Mouse (Mus musculus): ENCODE data around the gene Ube2g1. TPM values are rescaled to one million over a fixed set of nuclear protein-coding genes. Genes with fewer than 3 reads are reported as not detected.

Gene Ube2g1
- polyA plus RNA-seq, 1 experiment from 2014 or later = 131 TPM

GRCm38 (mm10) chr11:72615931-72616330 is 8.8 kb downstream of the Ube2g1 start:
- WGBS = 86% methylated on average over 4 of the region's 4 CpGs
- no peak for ATAC-seq (ENCODE audit: low FRiP score)
- no peaks in the 10 kb centered on the region for H3K9me3 ChIP-seq (ENCODE audit: control insufficient read depth, low read length)

GRCm38 (mm10) chr11:72618476-72618875 is 11.4 kb downstream of the Ube2g1 start:
- WGBS = 93% methylated on average over 1 of the region's 1 CpGs
- Histone ChIP-seq H3K36me3 (ENCODE audit: control insufficient read depth, insufficient read depth, low read length) (no peaks in the 10 kb centered on the region), H3K4me1 (replicated peaks; ENCODE audit: control insufficient read depth, insufficient read depth, low read length) (no peaks in the 10 kb centered on the region), H3K27ac (ENCODE audit: low read depth, low read length) (no peak overlapping the region), H3K9me3 (ENCODE audit: control insufficient read depth, low read length) (no peaks in the 10 kb centered on the region), H3K9ac (ENCODE audit: low read depth, low read length) (no peak overlapping the region), H3K4me3 (ENCODE audit: low read depth, low read length) (no peak overlapping the region), H3K4me2 (replicated peaks; ENCODE audit: low read depth, low read length) (no peak overlapping the region), H3K27me3 (ENCODE audit: control insufficient read depth, insufficient read depth, low read length) (no peaks in the 10 kb centered on the region)
- DNase-seq (ENCODE audit: low spot score) (no peak), ATAC-seq (ENCODE audit: low FRiP score) (no peak)

More at GRCm38 (mm10) chr11:72615931-72616330, 8.8 kb downstream of the Ube2g1 start:
- Histone ChIP-seq H3K4me3 (ENCODE audit: low read depth, low read length) (no peak overlapping the region), H3K4me2 (replicated peaks; ENCODE audit: low read depth, low read length) (no peak overlapping the region), H3K4me1 (replicated peaks; ENCODE audit: control insufficient read depth, insufficient read depth, low read length) (no peaks in the 10 kb centered on the region), H3K27me3 (ENCODE audit: control insufficient read depth, insufficient read depth, low read length) (no peaks in the 10 kb centered on the region), H3K27ac (ENCODE audit: low read depth, low read length) (no peak overlapping the region), H3K36me3 (ENCODE audit: control insufficient read depth, insufficient read depth, low read length) (no peaks in the 10 kb centered on the region), H3K9ac (ENCODE audit: low read depth, low read length) (no peak overlapping the region)
- no peak for DNase-seq (ENCODE audit: low spot score)

DNA sequence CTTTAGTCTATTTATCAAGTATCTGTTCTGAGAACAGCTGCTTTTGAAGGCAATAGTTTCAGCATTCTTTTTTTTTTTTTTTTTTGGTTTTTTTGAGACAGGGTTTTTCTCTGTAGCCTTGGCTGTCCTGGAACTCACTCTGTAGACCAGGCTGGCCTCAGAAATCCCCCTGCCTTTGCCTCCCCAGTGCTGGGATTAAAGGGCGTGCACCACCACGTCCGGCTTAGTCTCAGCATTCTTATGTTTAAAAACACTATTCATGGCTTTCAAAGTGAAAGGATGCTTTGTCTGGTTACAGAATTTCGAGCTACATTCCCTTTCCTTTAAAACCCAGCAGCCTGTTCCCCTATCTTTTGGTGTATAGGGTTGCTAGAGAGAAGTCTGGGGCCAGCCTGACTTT is 35.6 kb downstream of the Ube2g1 start:
- no peak for ATAC-seq (ENCODE audit: low FRiP score)
- Histone ChIP-seq H3K4me1 (replicated peaks; ENCODE audit: control insufficient read depth, insufficient read depth, low read length) (no peaks in the 10 kb centered on the region), H3K9ac (ENCODE audit: low read depth, low read length) (no peak overlapping the region), H3K27ac (ENCODE audit: low read depth, low read length) (no peak overlapping the region), H3K4me3 (ENCODE audit: low read depth, low read length) (no peak overlapping the region), H3K4me2 (replicated peaks; ENCODE audit: low read depth, low read length) (no peak overlapping the region), H3K36me3 (ENCODE audit: control insufficient read depth, insufficient read depth, low read length) (no peaks in the 10 kb centered on the region), H3K9me3 (ENCODE audit: control insufficient read depth, low read length) (no peaks in the 10 kb centered on the region), H3K27me3 (ENCODE audit: control insufficient read depth, insufficient read depth, low read length) (no peaks in the 10 kb centered on the region)
- 37% methylated on average over 4 of the region's 4 CpGs for WGBS
- no peak for DNase-seq (ENCODE audit: low spot score)

DNA sequence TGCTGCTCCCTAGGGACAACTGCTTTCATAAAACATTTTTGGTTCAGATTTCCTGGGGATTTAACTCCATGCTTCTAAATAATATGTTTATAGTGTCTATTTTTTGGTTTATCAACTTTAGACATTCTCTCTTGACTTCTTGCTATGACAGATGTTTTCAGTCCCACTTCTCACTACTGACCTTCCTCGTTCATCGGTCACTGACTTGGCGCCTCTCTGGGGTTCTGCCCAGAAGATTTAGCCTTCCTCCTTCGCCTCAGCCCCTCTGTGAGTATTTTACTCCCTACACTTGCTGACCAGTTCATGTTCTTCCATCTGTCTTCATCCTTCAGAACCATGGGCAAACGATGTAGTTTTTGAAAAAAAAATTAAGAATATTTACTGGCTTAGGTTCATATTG is 38.3 kb downstream of the Ube2g1 start:
- no peaks in the 10 kb centered on the region for H3K9me3 ChIP-seq (ENCODE audit: control insufficient read depth, low read length)
- H3K36me3 ChIP-seq (ENCODE audit: control insufficient read depth, insufficient read depth, low read length) = no peaks in the 10 kb centered on the region
- DNase-seq (ENCODE audit: low spot score) (no peak), ATAC-seq (ENCODE audit: low FRiP score) (no peak)
- no peak overlapping the region for H3K4me2 ChIP-seq (replicated peaks; ENCODE audit: low read depth, low read length)
- no peak overlapping the region for H3K27ac ChIP-seq (ENCODE audit: low read depth, low read length)
- WGBS = 88% methylated on average over 5 of the region's 5 CpGs
- no peaks in the 10 kb centered on the region for H3K27me3 ChIP-seq (ENCODE audit: control insufficient read depth, insufficient read depth, low read length)
- H3K4me1 ChIP-seq (replicated peaks; ENCODE audit: control insufficient read depth, insufficient read depth, low read length) = no peaks in the 10 kb centered on the region
- no peak overlapping the region for H3K9ac ChIP-seq (ENCODE audit: low read depth, low read length)
- H3K4me3 ChIP-seq (ENCODE audit: low read depth, low read length) = no peak overlapping the region

DNA sequence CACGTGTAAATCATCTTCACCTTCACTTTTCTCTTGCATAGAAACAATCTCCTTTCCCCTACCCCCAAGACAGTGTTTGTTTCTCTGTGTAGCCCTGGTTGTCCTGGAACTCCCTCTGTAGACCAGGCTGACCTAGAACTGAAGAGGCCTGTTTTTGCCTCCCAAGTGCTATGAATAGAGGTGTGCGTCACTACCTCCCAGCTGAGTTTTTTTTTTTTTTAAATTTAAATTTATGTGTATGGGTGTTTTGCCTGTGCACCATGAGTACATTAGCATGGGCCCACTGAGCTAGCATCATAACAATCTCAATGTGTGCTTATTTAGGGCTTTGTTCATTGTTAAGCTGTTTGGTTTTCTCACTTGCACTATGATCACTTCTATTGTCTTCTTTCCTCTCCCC is 43.3 kb downstream of the Ube2g1 start:
- no peak for ATAC-seq (ENCODE audit: low FRiP score)
- Histone ChIP-seq H3K27ac (ENCODE audit: low read depth, low read length) (no peak overlapping the region), H3K4me3 (ENCODE audit: low read depth, low read length) (no peak overlapping the region), H3K4me2 (replicated peaks; ENCODE audit: low read depth, low read length) (no peak overlapping the region), H3K27me3 (ENCODE audit: control insufficient read depth, insufficient read depth, low read length) (no peaks in the 10 kb centered on the region), H3K9ac (ENCODE audit: low read depth, low read length) (no peak overlapping the region), H3K36me3 (ENCODE audit: control insufficient read depth, insufficient read depth, low read length) (no peaks in the 10 kb centered on the region), H3K9me3 (ENCODE audit: control insufficient read depth, low read length) (no peaks in the 10 kb centered on the region), H3K4me1 (replicated peaks; ENCODE audit: control insufficient read depth, insufficient read depth, low read length) (no peaks in the 10 kb centered on the region)
- WGBS = 78% methylated on average over 2 of the region's 2 CpGs
- DNase-seq (ENCODE audit: low spot score) = no peak

- Histone ChIP-seq H3K4me1 (replicated peaks; ENCODE audit: control insufficient read depth, insufficient read depth, low read length) (no peaks in the 10 kb centered on the region), H3K4me3 (ENCODE audit: low read depth, low read length) (no peak overlapping the region), H3K36me3 (ENCODE audit: control insufficient read depth, insufficient read depth, low read length) (no peaks in the 10 kb centered on the region), H3K27ac (ENCODE audit: low read depth, low read length) (no peak overlapping the region), H3K9me3 (ENCODE audit: control insufficient read depth, low read length) (no peaks in the 10 kb centered on the region), H3K4me2 (replicated peaks; ENCODE audit: low read depth, low read length) (no peak overlapping the region), H3K9ac (ENCODE audit: low read depth, low read length) (no peak overlapping the region), H3K27me3 (ENCODE audit: control insufficient read depth, insufficient read depth, low read length) (no peaks in the 10 kb centered on the region)
- ATAC-seq (ENCODE audit: low FRiP score) (no peak), DNase-seq (ENCODE audit: low spot score) (no peak)
Measured at GRCm38 (mm10) chr11:72659918-72660317, 52.8 kb downstream of the Ube2g1 start.

DNA sequence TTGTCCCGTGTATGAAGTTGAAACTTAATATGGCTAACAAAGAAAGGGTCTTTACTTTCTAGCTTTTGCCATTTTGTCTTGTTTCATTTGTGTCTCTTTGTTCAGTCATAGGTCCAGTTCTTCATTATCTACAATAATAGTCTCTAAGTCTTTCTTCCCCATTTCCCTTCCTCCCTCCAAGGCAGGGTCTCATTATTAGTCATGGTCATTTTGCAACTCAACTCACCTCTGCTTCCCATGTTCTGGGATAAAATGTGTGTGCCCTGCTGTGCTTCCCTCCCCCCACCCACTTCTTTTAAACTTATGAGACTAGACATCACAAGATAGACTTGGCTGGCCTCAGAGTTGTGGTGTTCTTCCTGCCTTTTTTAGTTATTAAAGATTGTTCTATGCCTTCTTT is 53.3 kb downstream of the Ube2g1 start:
- no peak for DNase-seq (ENCODE audit: low spot score)
- WGBS = 96% methylated on average over 1 of the region's 1 CpGs

GRCm38 (mm10) chr11:72664641-72665040 is 57.6 kb downstream of the Ube2g1 start:
- Histone ChIP-seq H3K4me3 (ENCODE audit: low read depth, low read length) (no peak overlapping the region), H3K9ac (ENCODE audit: low read depth, low read length) (no peak overlapping the region), H3K27me3 (ENCODE audit: control insufficient read depth, insufficient read depth, low read length) (no peaks in the 10 kb centered on the region), H3K4me1 (replicated peaks; ENCODE audit: control insufficient read depth, insufficient read depth, low read length) (no peaks in the 10 kb centered on the region), H3K27ac (ENCODE audit: low read depth, low read length) (no peak overlapping the region), H3K4me2 (replicated peaks; ENCODE audit: low read depth, low read length) (no peak overlapping the region), H3K9me3 (ENCODE audit: control insufficient read depth, low read length) (no peaks in the 10 kb centered on the region), H3K36me3 (ENCODE audit: control insufficient read depth, insufficient read depth, low read length) (no peaks in the 10 kb centered on the region)
- DNase-seq (ENCODE audit: low spot score) = no peak
- ATAC-seq (ENCODE audit: low FRiP score) = no peak
- 92% methylated on average over 4 of the region's 4 CpGs for WGBS

More for the DNA sequence above, 53.3 kb downstream of the Ube2g1 start:
- no peaks in the 10 kb centered on the region for H3K4me1 ChIP-seq (replicated peaks; ENCODE audit: control insufficient read depth, insufficient read depth, low read length)
- H3K9me3 ChIP-seq (ENCODE audit: control insufficient read depth, low read length) = no peaks in the 10 kb centered on the region
- ATAC-seq (ENCODE audit: low FRiP score) = no peak
- H3K9ac ChIP-seq (ENCODE audit: low read depth, low read length) = no peak overlapping the region
- no peak overlapping the region for H3K4me2 ChIP-seq (replicated peaks; ENCODE audit: low read depth, low read length)
- H3K36me3 ChIP-seq (ENCODE audit: control insufficient read depth, insufficient read depth, low read length) = no peaks in the 10 kb centered on the region
- no peaks in the 10 kb centered on the region for H3K27me3 ChIP-seq (ENCODE audit: control insufficient read depth, insufficient read depth, low read length)
- no peak overlapping the region for H3K4me3 ChIP-seq (ENCODE audit: low read depth, low read length)
- H3K27ac ChIP-seq (ENCODE audit: low read depth, low read length) = no peak overlapping the region

- Histone ChIP-seq H3K27ac (ENCODE audit: low read depth, low read length) (no peak overlapping the region), H3K4me3 (ENCODE audit: low read depth, low read length) (no peak overlapping the region), H3K4me2 (replicated peaks; ENCODE audit: low read depth, low read length) (no peak overlapping the region), H3K9me3 (ENCODE audit: control insufficient read depth, low read length) (no peaks in the 10 kb centered on the region), H3K36me3 (ENCODE audit: control insufficient read depth, insufficient read depth, low read length) (no peaks in the 10 kb centered on the region), H3K27me3 (ENCODE audit: control insufficient read depth, insufficient read depth, low read length) (no peaks in the 10 kb centered on the region), H3K4me1 (replicated peaks; ENCODE audit: control insufficient read depth, insufficient read depth, low read length) (no peaks in the 10 kb centered on the region), H3K9ac (ENCODE audit: low read depth, low read length) (no peak overlapping the region)
- no peak for ATAC-seq (ENCODE audit: low FRiP score)
- DNase-seq (ENCODE audit: low spot score) = no peak
Measured at GRCm38 (mm10) chr11:72670634-72671033, 63.6 kb downstream of the Ube2g1 start.
